Mouse (Mus musculus): ENCODE data around the gene Kcns1.

DNA sequence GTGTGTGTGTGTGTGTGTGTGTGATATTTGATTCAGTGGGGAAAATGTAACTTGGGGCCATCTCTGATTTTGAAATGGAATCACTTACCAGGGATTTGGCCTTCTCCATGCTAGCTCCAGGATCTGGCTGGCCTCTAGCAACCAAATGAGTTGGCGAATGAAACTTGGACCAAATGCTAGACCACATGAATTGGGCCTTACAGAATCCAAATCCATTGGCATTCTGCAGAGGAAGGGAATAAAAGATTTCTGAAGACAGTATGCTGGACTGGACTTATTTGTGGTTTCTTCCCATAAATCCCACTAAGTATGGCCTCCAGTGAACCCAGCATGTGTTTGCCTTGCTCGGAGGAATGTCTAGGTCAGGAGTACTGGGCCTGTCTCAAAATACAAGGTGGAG, 12.1 kb downstream of the Kcns1 start:
- no peak for TF ChIP-seq CTCF (IDR thresholded peaks at IDR 0.05; ENCODE audit: control insufficient read depth, insufficient read depth, low read length)
- no peak for TF ChIP-seq POLR2A (IDR thresholded peaks at IDR 0.05; ENCODE audit: borderline replicate concordance, control insufficient read depth, low read depth, low read length)
